Mouse (Mus musculus) heart, postnatal 0 days (tissue): ENCODE measurements at regions not wholly inside any gene's neighbourhood (a gene's known extent, or its start where the extent isn't known, plus 50 kb on each side); places are given as distances from the start of the nearest gene placed in this dataset.
A peak's percentile ranks its signal among the peaks of the same experiment; 100 is the strongest.

Experiments
- ATAC-seq: fragments of 200-750 bp; cut with Nextera tagmentation; 2 replicates; pipeline ENCODE4 v1.8.0; 2017; ENCODE audit warnings: low read depth, moderate number of reproducible peaks, moderate library complexity; ENCODE audit not compliant: insufficient read depth
- DNase-seq: peaks from one replicate; pipeline ENCODE4 v3.0.0-alpha.2; 2016; ENCODE audit warnings: low spot score
- H3K27ac ChIP-seq: fragments of 300-500 bp; sonication (generic); 2 replicates; pipeline ENCODE4 v1.5.1; 2014; ENCODE audit warnings: low read depth, mild to moderate bottlenecking
- H3K27me3 ChIP-seq: fragments of 300-500 bp; sonication (generic); 2 replicates; pipeline ENCODE4 v1.6.1; 2014; ENCODE audit warnings: low read length, mixed read lengths; ENCODE audit not compliant: control insufficient read depth, insufficient read depth
- H3K36me3 ChIP-seq: fragments of 300-500 bp; sonication (generic); replicated peaks from 2 replicates; pipeline ENCODE4 v1.6.1; 2014; ENCODE audit warnings: low read length, mixed read lengths; ENCODE audit not compliant: control insufficient read depth, insufficient read depth
- H3K4me1 ChIP-seq: fragments of 300-500 bp; sonication (generic); 2 replicates; pipeline ENCODE4 v1.6.1; 2014; ENCODE audit warnings: antibody characterized with exemption; ENCODE audit not compliant: control insufficient read depth, insufficient read depth
- H3K4me2 ChIP-seq: fragments of 300-500 bp; sonication (generic); 2 replicates; pipeline ENCODE4 v1.6.1; 2014; ENCODE audit warnings: low read depth, mild to moderate bottlenecking, low read length, moderate library complexity
- H3K4me3 ChIP-seq: fragments of 300-500 bp; sonication (generic); 2 replicates; pipeline ENCODE4 v1.5.1; 2014; ENCODE audit warnings: low read depth, low read length
- H3K9ac ChIP-seq: fragments of 300-500 bp; sonication (generic); replicated peaks from 2 replicates; pipeline ENCODE4 v1.6.1; 2014; ENCODE audit warnings: low read depth, low read length, mixed read lengths
- H3K9me3 ChIP-seq: fragments of 300-500 bp; sonication (generic); replicated peaks from 2 replicates; pipeline ENCODE4 v1.6.1; 2016; ENCODE audit warnings: low read length; ENCODE audit not compliant: control insufficient read depth
- CTCF ChIP-seq: IDR thresholded peaks from 2 replicates; pipeline ENCODE4 v1.5.1; 2016; ENCODE audit warnings: antibody characterized with exemption, control low read depth, low read depth
- EP300 ChIP-seq: IDR thresholded peaks from 2 replicates; pipeline ENCODE4 v1.6.1; 2016; ENCODE audit warnings: antibody characterized with exemption, low read depth
- WGBS: fragments of 180-500 bp; shearing (Covaris S2); extraction: QIAGEN DNeasy Blood & Tissue Kit; methylation state at CpG from one replicate; pipeline ENCODE4 v1.1.7; 2014; 5-methylcytosine and 5-hydroxymethylcytosine counted together

- H3K27me3 ChIP-seq, result no peaks in the 10 kb centered on the region
- H3K36me3 ChIP-seq, result no peaks in the 10 kb centered on the region
- no peak overlapping the region for H3K9ac ChIP-seq
- no peak overlapping the region for H3K27ac ChIP-seq
- H3K9me3 ChIP-seq, result peaks cover 4% of the 10 kb centered on the region
- DNase-seq, result no peak
- ATAC-seq, result no peak
- no peaks in the 10 kb centered on the region for H3K4me1 ChIP-seq
- TF ChIP-seq CTCF (no peak), EP300 (no peak)
- no peak overlapping the region for H3K4me3 ChIP-seq
- H3K4me2 ChIP-seq, result no peak overlapping the region
- WGBS, result 86% methylated on average over 3 of the region's 3 CpGs
Measured at GRCm38 (mm10) chr7:114912109-114912508, 168.6 kb downstream of the Insc start.

GRCm38 (mm10) chr7:114922155-114922554, 178.7 kb downstream of the Insc start:
- no peaks in the 10 kb centered on the region for H3K9me3 ChIP-seq
- TF ChIP-seq EP300 (no peak), CTCF (peak; percentile 84)
- ATAC-seq, result peak; percentile 24; the same call in 1 of the 2 replicates
- H3K27me3 ChIP-seq, result no peaks in the 10 kb centered on the region
- H3K9ac ChIP-seq, result no peak overlapping the region
- H3K4me1 ChIP-seq, result no peaks in the 10 kb centered on the region
- H3K4me3 ChIP-seq, result no peak overlapping the region
- H3K36me3 ChIP-seq, result no peaks in the 10 kb centered on the region
- WGBS, result 11% methylated on average over 3 of the region's 3 CpGs
- H3K4me2 ChIP-seq, result no peak overlapping the region
- DNase-seq, result peak; percentile 60
- H3K27ac ChIP-seq, result no peak overlapping the region

DNA sequence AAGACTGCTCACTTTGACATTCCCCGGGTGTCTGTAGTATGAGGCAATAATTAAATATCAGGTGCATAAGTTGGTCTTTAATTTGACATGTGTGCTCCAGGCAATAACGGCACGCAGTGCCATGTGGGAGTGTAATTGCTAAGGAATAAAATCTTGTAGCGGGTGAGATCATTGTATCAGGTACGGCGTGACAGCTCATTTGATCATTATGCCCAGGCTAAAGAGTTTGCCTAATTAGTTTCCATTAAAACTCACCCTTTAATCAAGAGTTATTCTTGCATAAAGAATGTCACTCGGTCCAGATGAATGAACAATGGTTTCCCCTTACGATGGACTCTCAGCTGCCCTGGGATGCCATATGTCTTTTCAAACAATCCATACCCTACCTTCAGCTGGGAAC, 190.4 kb downstream of the Insc start:
- H3K9me3 ChIP-seq, result no peaks in the 10 kb centered on the region
- H3K4me3 ChIP-seq, result no peak overlapping the region
- no peaks in the 10 kb centered on the region for H3K27me3 ChIP-seq
- 90% methylated on average over 8 of the region's 8 CpGs for WGBS
- ATAC-seq, result no peak
- H3K4me1 ChIP-seq, result no peaks in the 10 kb centered on the region
- no peak overlapping the region for H3K9ac ChIP-seq
- TF ChIP-seq EP300, result no peak
- no peak for TF ChIP-seq CTCF
- H3K27ac ChIP-seq, result no peak overlapping the region
- H3K4me2 ChIP-seq, result no peak overlapping the region
- no peak for DNase-seq
- H3K36me3 ChIP-seq, result no peaks in the 10 kb centered on the region

DNA sequence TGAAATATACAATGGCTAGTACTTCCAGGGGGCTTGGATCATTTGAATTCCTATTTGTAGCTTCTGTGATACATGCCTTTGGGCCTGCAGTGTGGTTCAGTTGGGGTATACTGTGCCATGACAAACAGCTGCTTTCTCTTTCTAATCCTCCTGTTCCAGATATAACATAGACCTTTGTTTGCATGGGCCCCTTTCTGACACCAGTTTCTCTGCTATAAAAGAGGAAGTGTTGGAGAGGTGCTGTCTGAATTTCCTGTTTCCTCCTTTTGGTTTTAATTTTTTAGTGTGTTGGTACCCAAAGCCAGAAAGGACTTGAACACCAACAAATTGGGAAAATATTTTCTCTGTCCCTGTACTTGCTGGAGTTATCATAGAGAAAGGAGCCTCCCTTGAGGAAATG, 207.3 kb downstream of the Insc start:
- Histone ChIP-seq H3K4me1 (no peaks in the 10 kb centered on the region), H3K36me3 (no peaks in the 10 kb centered on the region), H3K9me3 (no peaks in the 10 kb centered on the region), H3K4me3 (no peak overlapping the region), H3K4me2 (no peak overlapping the region), H3K9ac (no peak overlapping the region), H3K27ac (no peak overlapping the region), H3K27me3 (no peaks in the 10 kb centered on the region)
- TF ChIP-seq CTCF, result no peak
- TF ChIP-seq EP300, result no peak
- DNase-seq (no peak), ATAC-seq (no peak)

DNA sequence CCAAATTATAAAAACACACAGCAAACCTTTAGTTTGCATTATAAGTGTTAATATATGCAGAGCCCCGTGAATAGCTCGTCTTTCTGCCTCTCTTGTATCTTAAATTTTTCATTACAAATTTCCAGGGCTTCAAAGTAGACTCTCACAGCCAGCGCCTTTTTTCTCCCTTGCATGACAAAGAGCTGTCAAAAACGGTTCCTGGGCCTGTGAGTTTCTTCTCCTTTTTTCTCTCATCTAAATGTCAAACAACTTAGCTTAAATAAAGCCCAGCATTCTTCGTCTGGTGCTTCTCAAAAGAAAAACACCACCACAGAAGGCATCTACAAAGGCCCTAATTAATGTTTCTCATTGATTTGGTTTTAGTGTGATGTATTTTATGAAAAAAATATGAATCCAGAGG, 219.7 kb downstream of the Insc start:
- no peak overlapping the region for H3K27ac ChIP-seq
- H3K9ac ChIP-seq, result no peak overlapping the region
- WGBS, result 68% methylated on average over 5 of the region's 5 CpGs
- no peak for DNase-seq
- TF ChIP-seq CTCF, result no peak
- no peak for TF ChIP-seq EP300
- no peaks in the 10 kb centered on the region for H3K4me1 ChIP-seq
- H3K36me3 ChIP-seq, result no peaks in the 10 kb centered on the region
- no peak overlapping the region for H3K4me3 ChIP-seq
- H3K4me2 ChIP-seq, result no peak overlapping the region
- no peaks in the 10 kb centered on the region for H3K9me3 ChIP-seq
- ATAC-seq, result no peak
- no peaks in the 10 kb centered on the region for H3K27me3 ChIP-seq

GRCm38 (mm10) chr7:114965923-114966322, 222.4 kb downstream of the Insc start:
- Histone ChIP-seq H3K9me3 (no peaks in the 10 kb centered on the region), H3K27me3 (no peaks in the 10 kb centered on the region), H3K36me3 (no peaks in the 10 kb centered on the region), H3K4me1 (no peaks in the 10 kb centered on the region), H3K4me2 (no peak overlapping the region), H3K4me3 (no peak overlapping the region), H3K27ac (no peak overlapping the region), H3K9ac (no peak overlapping the region)
- no peak for DNase-seq
- ATAC-seq, result no peak
- no peak for TF ChIP-seq CTCF
- TF ChIP-seq EP300, result no peak
- 54% methylated on average over 2 of the region's 2 CpGs for WGBS
